Mouse (Mus musculus) E14TG2a.4 (cell line): Measurements from ENCODE around the gene Ywhah.
A peak's percentile ranks its signal among the peaks of the same experiment; 100 is the strongest.

Source experiments
- H3K27me3 ChIP-seq: 2 replicates; pipeline ENCODE4 v1.6.1; 2014; ENCODE audit warnings: low read length, control low read depth; ENCODE audit not compliant: insufficient read depth
- H3K36me3 ChIP-seq: 2 replicates; pipeline ENCODE4 v1.6.1; 2014; ENCODE audit warnings: low read length, control low read depth; ENCODE audit not compliant: insufficient read depth
- H3K4me1 ChIP-seq: replicated peaks from 2 replicates; pipeline ENCODE4 v1.6.1; 2014; ENCODE audit warnings: low read depth, low read length, control low read depth
- H3K4me3 ChIP-seq: replicated peaks from 2 replicates; pipeline ENCODE4 v1.5.1; 2014; ENCODE audit warnings: mild to moderate bottlenecking, low read length
- H3K9me3 ChIP-seq: 2 replicates; pipeline ENCODE4 v1.6.1; 2014; ENCODE audit warnings: low read length, control low read depth
- CTCF ChIP-seq: conservative IDR thresholded peaks from 2 replicates; pipeline ENCODE4 v1.5.1; 2014; ENCODE audit warnings: low read length
- NANOG ChIP-seq: IDR thresholded peaks from 2 replicates; pipeline ENCODE4 v1.6.1; 2014; ENCODE audit warnings: borderline replicate concordance, low read length, mixed read lengths
- POU5F1 ChIP-seq: IDR thresholded peaks from 2 replicates; pipeline ENCODE4 v1.6.1; 2014; ENCODE audit warnings: low read length, borderline replicate concordance

Gene Ywhah

DNA sequence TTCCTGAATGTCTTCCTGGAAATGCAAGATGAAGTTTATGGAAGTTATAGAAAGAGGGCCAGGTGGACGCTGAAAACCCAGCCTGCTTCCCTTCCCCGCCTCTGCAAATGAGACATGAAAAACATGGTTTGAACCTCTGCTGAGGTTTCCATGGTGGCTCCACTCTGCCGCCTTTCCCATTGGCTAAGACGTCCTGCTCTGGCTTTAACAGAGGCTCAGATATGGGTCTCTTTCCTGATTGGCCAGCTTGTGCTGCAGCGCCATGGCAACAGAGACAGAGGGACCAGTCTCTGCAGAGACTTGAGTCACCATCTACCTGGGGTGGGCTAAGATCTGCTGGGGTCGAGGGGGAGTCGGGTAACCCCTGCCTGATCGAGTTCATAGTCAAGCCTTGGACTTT is 11.9 kb upstream of the Ywhah start:
- Histone ChIP-seq H3K27me3 (peaks cover 23% of the 10 kb centered on the region), H3K9me3 (no peaks in the 10 kb centered on the region), H3K4me1 (peaks cover 50% of the 10 kb centered on the region), H3K4me3 (no peak overlapping the region), H3K36me3 (no peaks in the 10 kb centered on the region)
- TF ChIP-seq CTCF = no peak
- no peak for TF ChIP-seq POU5F1
- no peak for TF ChIP-seq NANOG

DNA sequence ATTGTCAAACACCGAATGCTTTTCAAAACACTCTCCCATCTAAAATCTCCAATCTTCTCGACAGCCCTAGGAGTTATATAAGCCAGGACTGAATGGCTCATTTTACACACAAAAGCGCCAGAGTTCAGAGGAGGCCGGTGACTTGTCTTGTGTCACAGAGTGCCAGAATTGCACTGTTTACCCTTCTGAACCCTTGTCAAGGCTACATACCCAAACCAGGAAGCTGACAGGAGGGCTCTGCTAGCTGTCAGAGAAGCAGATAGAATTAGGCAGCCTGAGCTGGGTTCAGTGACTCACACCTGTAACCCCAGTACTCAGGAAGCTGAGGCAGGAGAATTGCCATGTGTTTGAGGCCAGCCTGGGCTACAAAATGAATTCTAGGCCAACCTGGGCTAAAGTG is 11.2 kb upstream of the Ywhah start:
- TF ChIP-seq NANOG (no peak), CTCF (no peak), POU5F1 (no peak)
- Histone ChIP-seq H3K27me3 (peaks cover 19% of the 10 kb centered on the region), H3K9me3 (no peaks in the 10 kb centered on the region), H3K4me1 (peaks cover 57% of the 10 kb centered on the region), H3K36me3 (no peaks in the 10 kb centered on the region), H3K4me3 (no peak overlapping the region)

DNA sequence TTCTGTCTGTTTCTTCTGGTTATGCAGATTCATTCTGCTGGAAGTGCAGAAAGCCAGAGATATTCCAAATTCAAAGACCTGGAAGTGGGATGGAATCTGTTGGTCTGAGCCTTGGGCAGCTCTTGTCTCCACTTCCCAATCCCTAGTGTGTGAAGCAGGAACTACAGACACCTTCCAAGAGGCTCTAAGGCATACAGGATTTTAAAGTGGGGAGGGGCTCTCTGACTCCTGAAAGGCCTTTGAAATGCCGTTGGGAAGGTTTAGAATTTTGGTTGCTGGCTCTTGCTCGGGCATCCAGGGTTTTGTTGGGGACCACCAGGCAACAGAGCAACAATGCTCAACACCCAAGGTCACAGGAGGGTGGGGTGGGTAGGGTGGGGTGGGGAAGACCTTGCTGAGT is 9.3 kb upstream of the Ywhah start:
- TF ChIP-seq NANOG (no peak), POU5F1 (no peak), CTCF (no peak; the same call in 1 of the 2 replicates)
- Histone ChIP-seq H3K27me3 (peaks cover 9% of the 10 kb centered on the region; the same call in 1 of the 2 replicates), H3K9me3 (no peaks in the 10 kb centered on the region), H3K4me3 (no peak overlapping the region), H3K36me3 (no peaks in the 10 kb centered on the region), H3K4me1 (peaks cover 76% of the 10 kb centered on the region)

DNA sequence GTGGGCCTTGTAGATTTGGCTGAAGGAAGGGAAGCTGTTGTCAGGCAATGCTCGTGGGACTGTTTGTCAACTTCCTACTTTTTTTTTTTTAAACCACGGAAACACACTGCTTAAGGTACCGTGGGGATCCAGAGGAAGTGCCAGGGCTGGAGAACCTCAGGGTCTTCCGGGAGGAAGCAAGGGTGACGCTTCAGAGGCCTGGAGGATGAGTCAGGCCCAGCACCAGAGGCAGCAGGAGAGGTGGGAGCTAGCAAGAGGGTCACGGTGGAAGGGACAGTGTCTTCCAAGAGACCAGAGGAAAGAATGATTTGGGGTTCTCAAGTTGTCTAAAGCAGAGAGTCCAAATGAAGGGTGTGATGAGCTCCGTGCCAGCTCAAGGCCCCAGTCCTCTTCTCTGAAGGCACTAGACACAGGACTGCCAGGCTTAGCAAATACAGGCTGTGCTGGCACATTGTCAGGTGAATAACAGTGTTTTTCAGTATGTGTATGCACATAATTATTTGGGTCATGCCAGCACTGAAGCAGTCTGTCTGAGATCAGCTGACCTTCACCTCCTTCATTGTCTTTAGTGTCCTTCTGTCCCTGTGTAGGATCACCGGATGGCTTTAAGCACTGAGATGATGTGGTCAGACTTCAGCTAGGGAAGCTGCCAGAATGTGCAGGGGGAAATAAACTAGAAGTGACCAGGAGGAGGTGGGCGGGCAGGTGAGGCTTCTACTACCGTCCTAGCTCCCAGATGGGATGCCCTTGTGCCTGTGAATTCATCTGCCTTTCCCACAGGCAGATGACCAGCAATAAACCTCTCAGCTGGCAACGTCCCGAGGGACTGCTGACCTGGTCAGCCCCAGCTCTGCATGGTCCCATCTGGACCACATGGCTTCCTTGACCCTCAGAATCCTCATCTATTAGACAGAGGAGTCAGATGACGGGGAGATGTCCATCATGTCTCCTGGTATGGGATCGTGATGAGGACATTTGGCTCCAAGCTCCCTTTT is 8.5 kb upstream of the Ywhah start:
- Histone ChIP-seq H3K9me3 (no peaks in the 10 kb centered on the region), H3K27me3 (peaks cover 9% of the 10 kb centered on the region; the same call in 1 of the 2 replicates), H3K36me3 (no peaks in the 10 kb centered on the region), H3K4me3 (no peak overlapping the region), H3K4me1 (peaks cover 83% of the 10 kb centered on the region)
- TF ChIP-seq NANOG (no peak), CTCF (no peak)

DNA sequence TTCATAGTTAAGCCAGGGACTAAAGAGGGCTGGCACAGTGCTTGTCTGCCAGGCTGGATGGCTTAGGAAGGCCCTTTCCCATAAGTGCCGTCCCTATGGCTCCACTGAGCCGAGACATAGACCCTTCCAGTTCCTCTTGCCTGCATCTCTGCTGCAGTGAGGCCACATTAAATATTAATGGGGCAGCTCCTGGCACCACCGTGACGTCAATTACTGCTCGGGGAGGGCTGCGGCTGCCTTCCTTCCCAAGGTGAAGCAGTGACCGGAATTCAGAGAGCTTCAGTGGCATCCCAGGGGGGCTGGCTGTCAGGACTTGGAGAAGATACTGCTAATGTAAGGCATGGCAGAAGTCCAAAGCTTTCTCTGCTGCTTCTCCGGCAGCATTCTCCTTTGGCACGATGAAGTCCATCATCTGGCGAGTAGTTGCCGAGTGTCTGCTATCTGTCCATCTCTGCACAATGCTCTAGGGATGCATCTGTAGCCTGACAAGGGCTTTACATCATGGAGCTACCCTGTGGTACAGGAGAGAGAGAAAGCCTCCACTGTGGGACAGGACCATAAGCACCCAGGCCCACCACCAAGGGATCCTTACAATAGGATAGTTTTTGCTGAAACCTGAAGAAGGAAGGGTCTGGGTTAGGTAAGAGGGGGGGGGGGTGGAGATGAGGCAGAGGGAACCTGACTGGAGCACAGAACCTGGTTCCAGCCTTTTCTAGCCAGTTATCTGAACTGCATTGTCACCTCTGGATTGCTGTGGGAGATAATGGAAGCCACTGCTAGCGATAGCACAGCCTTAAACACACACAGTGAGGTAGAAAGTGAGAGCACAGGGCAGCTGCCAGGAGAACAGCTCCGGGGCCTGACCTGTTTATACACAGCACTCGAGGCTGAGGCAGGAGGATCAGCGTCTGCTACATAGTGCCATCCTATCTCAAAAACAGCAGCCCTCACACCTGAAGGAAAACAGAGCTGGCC is 7.2 kb upstream of the Ywhah start:
- Histone ChIP-seq H3K4me1 (peaks cover 83% of the 10 kb centered on the region), H3K9me3 (no peaks in the 10 kb centered on the region), H3K4me3 (0 out of 2 replicates have a peak overlapping the region, but pooled peaks have one; percentile 18), H3K27me3 (peaks cover 6% of the 10 kb centered on the region; the same call in 1 of the 2 replicates), H3K36me3 (no peaks in the 10 kb centered on the region)
- TF ChIP-seq CTCF (no peak), POU5F1 (no peak), NANOG (no peak)

DNA sequence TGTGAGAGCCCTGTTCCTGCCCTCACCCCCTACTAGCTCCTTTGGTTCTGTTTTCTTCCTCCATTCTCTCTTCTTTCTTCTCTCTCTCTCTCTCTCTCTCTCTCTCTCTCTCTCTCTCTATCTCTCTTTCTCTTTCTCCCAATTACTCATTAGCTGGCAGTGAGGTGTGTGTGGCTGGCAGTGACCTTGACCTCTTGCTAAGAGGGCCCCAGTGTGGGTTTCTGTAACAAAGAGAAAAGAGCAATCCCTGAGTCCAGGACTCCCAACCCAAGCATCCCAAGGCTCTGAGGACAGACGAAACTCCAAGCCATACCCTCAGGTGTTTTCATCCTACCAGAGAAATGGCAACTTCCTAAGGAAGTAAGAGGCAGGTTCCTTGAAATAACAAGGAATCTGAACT is 4.5 kb upstream of the Ywhah start:
- TF ChIP-seq POU5F1 (no peak), CTCF (no peak), NANOG (no peak)
- peaks cover 87% of the 10 kb centered on the region for H3K4me1 ChIP-seq

DNA sequence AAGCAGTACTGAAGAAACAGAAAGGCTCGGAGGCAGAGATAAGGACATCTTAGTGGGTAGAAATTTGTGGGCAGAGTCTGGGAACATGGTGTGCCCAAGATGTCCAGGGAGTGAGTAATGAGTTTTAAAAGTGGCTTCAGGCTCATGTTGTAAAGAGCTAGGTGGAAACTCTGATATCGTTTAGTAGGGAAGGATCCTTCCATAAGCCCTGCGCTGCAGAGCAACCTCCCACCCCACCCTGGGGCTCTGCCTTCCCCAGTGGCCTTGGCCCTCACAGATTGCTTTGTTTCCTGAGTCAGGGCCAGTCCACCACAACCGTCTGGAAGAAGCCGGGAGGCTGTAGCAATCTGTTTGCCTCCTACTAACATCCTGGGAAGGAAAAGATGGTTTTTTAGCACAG is 3.0 kb upstream of the Ywhah start:
- Histone ChIP-seq H3K27me3 (peaks cover 2% of the 10 kb centered on the region; the same call in 1 of the 2 replicates), H3K4me3 (no peak overlapping the region), H3K9me3 (no peaks in the 10 kb centered on the region), H3K36me3 (peaks cover 6% of the 10 kb centered on the region), H3K4me1 (peaks cover 80% of the 10 kb centered on the region)
- no peak for TF ChIP-seq CTCF
- no peak for TF ChIP-seq NANOG
- TF ChIP-seq POU5F1 = no peak

More for the DNA sequence above, 4.5 kb upstream of the Ywhah start:
- Histone ChIP-seq H3K4me3 (no peak overlapping the region), H3K36me3 (no peaks in the 10 kb centered on the region), H3K27me3 (peaks cover 5% of the 10 kb centered on the region; the same call in 1 of the 2 replicates), H3K9me3 (no peaks in the 10 kb centered on the region)

DNA sequence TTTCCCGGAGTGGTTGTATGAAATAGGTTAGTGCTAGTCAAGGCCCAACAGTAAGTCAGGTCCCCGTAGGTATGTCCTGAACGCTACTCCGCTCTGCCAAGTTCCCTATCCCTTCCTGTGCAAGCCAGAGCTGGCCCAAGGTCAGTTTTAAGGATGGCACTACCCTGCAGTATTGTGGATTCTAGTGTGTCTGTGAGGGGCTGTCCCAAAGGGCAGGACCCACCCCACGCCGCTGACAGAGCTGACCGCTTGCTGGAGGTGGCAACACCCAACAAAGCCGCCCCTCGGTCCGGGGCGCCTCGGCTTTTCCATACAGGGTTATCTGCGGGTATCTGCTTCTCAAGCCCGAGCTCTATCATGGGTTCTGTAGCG is 441 bp upstream of the Ywhah start:
- H3K9me3 ChIP-seq = no peaks in the 10 kb centered on the region
- no peaks in the 10 kb centered on the region for H3K27me3 ChIP-seq
- TF ChIP-seq POU5F1 (no peak), NANOG (no peak), CTCF (no peak)
- peaks cover 80% of the 10 kb centered on the region for H3K4me1 ChIP-seq
- H3K4me3 ChIP-seq = peak overlapping the region; percentile 84
- H3K36me3 ChIP-seq = peaks cover 29% of the 10 kb centered on the region
